Mouse (Mus musculus) MEL (cell line): ENCODE measurements at regions not wholly inside any gene's neighbourhood (a gene's known extent, or its start where the extent isn't known, plus 50 kb on each side); places are given as distances from the start of the nearest gene placed in this dataset.
A peak's percentile ranks its signal among the peaks of the same experiment; 100 is the strongest.

Experiments
- DNase-seq: peaks from one replicate; pipeline ENCODE4 v3.0.0; 2011; ENCODE audit warnings: low read depth, low spot score
- H3K27ac ChIP-seq: 2 replicates; pipeline ENCODE4 v1.5.1; 2012; ENCODE audit warnings: low read depth, mild to moderate bottlenecking, control low read depth, low read length, moderate library complexity; ENCODE audit not compliant: control insufficient read depth
- H3K27me3 ChIP-seq, 2 experiments: fragments of 150-350 bp in 1 of 2; sonication (generic) in 1 of 2; 2 replicates each; pipeline ENCODE4 v1.6.1; 2012; ENCODE audit warnings: low read length in 2 of 2, mild to moderate bottlenecking in 2 of 2, improper control_type of control experiment in 1 of 2, moderate library complexity in 1 of 2; ENCODE audit not compliant: insufficient read depth in 2 of 2, control insufficient read depth in 1 of 2
- H3K36me3 ChIP-seq, 2 experiments: 2 replicates each; pipeline ENCODE4 v1.6.1; 2012 to 2014; ENCODE audit warnings: low read length in 2 of 2, improper control_type of control experiment in 1 of 2, inconsistent platforms in 1 of 2, mild to moderate bottlenecking in 1 of 2; ENCODE audit not compliant: insufficient read depth in 2 of 2, control insufficient read depth in 1 of 2
- H3K4me1 ChIP-seq, 2 experiments: fragments of 150-350 bp in 1 of 2; sonication (generic) in 1 of 2; 2 replicates each; pipeline ENCODE4 v1.6.1; 2012; ENCODE audit warnings: low read length in 2 of 2, improper control_type of control experiment in 1 of 2, mild to moderate bottlenecking in 1 of 2; ENCODE audit not compliant: insufficient read depth in 2 of 2, control insufficient read depth in 1 of 2
- H3K4me3 ChIP-seq, 2 experiments: fragments of 150-350 bp in 1 of 2; sonication (generic) in 1 of 2; 2 replicates each; pipeline ENCODE4 v1.5.1; 2012; ENCODE audit warnings: low read depth in 2 of 2, low read length in 2 of 2, mild to moderate bottlenecking in 2 of 2, moderate library complexity in 2 of 2, control low read depth in 1 of 2, improper control_type of control experiment in 1 of 2; ENCODE audit not compliant: control insufficient read depth in 1 of 2, insufficient read depth in 1 of 2
- H3K79me2 ChIP-seq: 2 replicates; pipeline ENCODE4 v1.6.1; 2012; ENCODE audit warnings: mild to moderate bottlenecking, low read length, moderate library complexity; ENCODE audit not compliant: control insufficient read depth, poor library complexity, insufficient read depth
- H3K9ac ChIP-seq: 2 replicates; pipeline ENCODE4 v1.6.1; 2012; ENCODE audit warnings: low read depth, mild to moderate bottlenecking, control low read depth, low read length, moderate library complexity; ENCODE audit not compliant: control insufficient read depth, poor library complexity, severe bottlenecking
- H3K9me3 ChIP-seq: fragments of 150-350 bp; sonication (generic); replicated peaks from 2 replicates; pipeline ENCODE4 v1.6.1; 2012; ENCODE audit warnings: mild to moderate bottlenecking, low read length, improper control_type of control experiment, moderate library complexity; ENCODE audit not compliant: insufficient read depth
- ETS1 ChIP-seq: IDR thresholded peaks from 2 replicates; pipeline ENCODE4 v1.6.1; 2012; ENCODE audit warnings: low read depth, mild to moderate bottlenecking, inconsistent platforms, low read length, improper control_type of control experiment, moderate library complexity
- GABPA ChIP-seq: IDR thresholded peaks from 2 replicates; pipeline ENCODE4 v1.6.1; 2012; ENCODE audit warnings: low read depth, mild to moderate bottlenecking, inconsistent platforms, low read length, improper control_type of control experiment, moderate library complexity
- GATA1 ChIP-seq: IDR thresholded peaks from 2 replicates; pipeline ENCODE4 v1.6.1; 2011; ENCODE audit warnings: low read depth, low read length, improper control_type of control experiment
- MAFK ChIP-seq: IDR thresholded peaks from 2 replicates; pipeline ENCODE4 v1.6.1; 2011; ENCODE audit warnings: low read depth, mild to moderate bottlenecking, low read length, improper control_type of control experiment, borderline replicate concordance
- MYB ChIP-seq: IDR thresholded peaks from 2 replicates; pipeline ENCODE4 v1.6.1; 2011; ENCODE audit warnings: mild to moderate bottlenecking, low read depth, low read length, improper control_type of control experiment
- RCOR1 ChIP-seq: IDR thresholded peaks from 2 replicates; pipeline ENCODE4 v1.6.1; 2012; ENCODE audit warnings: low read depth, mild to moderate bottlenecking, inconsistent platforms, low read length, improper control_type of control experiment
- SIN3A ChIP-seq: IDR thresholded peaks from 2 replicates; pipeline ENCODE4 v1.6.1; 2012; ENCODE audit warnings: low read length, improper control_type of control experiment, inconsistent platforms
- TCF12 ChIP-seq: IDR thresholded peaks from 2 replicates; pipeline ENCODE4 v1.6.1; 2014; ENCODE audit warnings: low read depth, mild to moderate bottlenecking, inconsistent platforms, low read length, improper control_type of control experiment, moderate library complexity
- USF2 ChIP-seq, 2 experiments: IDR thresholded peaks; 2 replicates each; pipeline ENCODE4 v1.6.1; 2011 to 2012; ENCODE audit warnings: improper control_type of control experiment in 2 of 2, low read length in 2 of 2, borderline replicate concordance in 1 of 2, inconsistent platforms in 1 of 2, low read depth in 1 of 2, mild to moderate bottlenecking in 1 of 2; ENCODE audit not compliant: insufficient read depth in 1 of 2
- ZNF384 ChIP-seq: IDR thresholded peaks from 2 replicates; pipeline ENCODE4 v1.6.1; 2012; ENCODE audit warnings: low read depth, mild to moderate bottlenecking, inconsistent platforms, low read length, improper control_type of control experiment

DNA sequence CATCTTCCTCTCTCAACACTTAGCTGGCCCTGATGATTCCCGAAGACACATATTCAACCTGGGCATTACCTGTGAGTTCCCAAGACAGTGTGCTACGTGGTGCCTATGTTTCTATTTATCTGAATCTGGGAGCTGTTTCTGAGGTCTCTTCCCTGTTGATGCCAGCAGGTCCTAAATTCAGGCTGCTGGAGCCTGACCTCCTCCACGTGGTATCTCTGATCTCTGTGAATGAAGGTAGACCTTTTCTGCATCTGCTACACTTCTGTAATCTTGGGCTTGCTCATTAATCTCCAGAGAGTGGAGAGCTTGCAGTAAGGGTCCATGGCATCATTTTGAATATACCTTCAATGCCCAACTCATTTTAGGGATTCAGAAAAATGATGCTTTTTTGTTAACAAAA lies 215.8 kb downstream of the Pten start (continued):
- TF ChIP-seq USF2 (IDR thresholded peaks at IDR 0.05; ENCODE audit: borderline replicate concordance in 1 of 2, insufficient read depth in 1 of 2, low read depth in 1 of 2, low read length in 2 of 2) = no peak

- DNase-seq = no peak
- TF ChIP-seq RCOR1 (0 out of 2 replicates have a peak, but pooled peaks have one; percentile 7), ETS1 (peak; percentile 73), TCF12 (peak; percentile 40), GATA1 (peak; percentile 67), GABPA (no peak)
- no peak overlapping the region; the same call in 1 of the 2 replicates for H3K9ac ChIP-seq
Observed at GRCm38 (mm10) chr19:32974778-32975240, 217.5 kb downstream of the Pten start.

GRCm38 (mm10) chr19:32975303-32975702 lies 218.0 kb downstream of the Pten start:
- peak overlapping the region in 1 of 2 experiments; percentile 59; a peak in 2 of 4 replicates for H3K4me3 ChIP-seq
- peaks cover 0 to 55% of the 10 kb centered on the region in 2 experiments; a peak in 2 of 4 replicates for H3K36me3 ChIP-seq
- H3K4me1 ChIP-seq = peaks cover 40 to 51% of the 10 kb centered on the region in 2 experiments
- H3K79me2 ChIP-seq = no peaks in the 10 kb centered on the region
- DNase-seq = no peak
- peak overlapping the region; percentile 3; the same call in 1 of the 2 replicates for H3K9ac ChIP-seq
- H3K9me3 ChIP-seq = no peaks in the 10 kb centered on the region
- TF ChIP-seq ZNF384 (peak; percentile 72), RCOR1 (0 out of 2 replicates have a peak, but pooled peaks have one; percentile 1), MYB (no peak)
- no peak overlapping the region; the same call in 1 of the 2 replicates for H3K27ac ChIP-seq
- no peaks in the 10 kb centered on the region for H3K27me3 ChIP-seq

More at GRCm38 (mm10) chr19:32974778-32975240, 217.5 kb downstream of the Pten start:
- H3K27me3 ChIP-seq = no peaks in the 10 kb centered on the region
- peaks cover 40 to 53% of the 10 kb centered on the region in 2 experiments for H3K4me1 ChIP-seq
- H3K4me3 ChIP-seq = peak overlapping the region in 1 of 2 experiments; percentile 59; a peak in 2 of 4 replicates
- no peak overlapping the region; the same call in 1 of the 2 replicates for H3K27ac ChIP-seq
- no peaks in the 10 kb centered on the region for H3K79me2 ChIP-seq
- H3K9me3 ChIP-seq = no peaks in the 10 kb centered on the region
- peaks cover 0 to 55% of the 10 kb centered on the region in 2 experiments; a peak in 2 of 4 replicates for H3K36me3 ChIP-seq

DNA sequence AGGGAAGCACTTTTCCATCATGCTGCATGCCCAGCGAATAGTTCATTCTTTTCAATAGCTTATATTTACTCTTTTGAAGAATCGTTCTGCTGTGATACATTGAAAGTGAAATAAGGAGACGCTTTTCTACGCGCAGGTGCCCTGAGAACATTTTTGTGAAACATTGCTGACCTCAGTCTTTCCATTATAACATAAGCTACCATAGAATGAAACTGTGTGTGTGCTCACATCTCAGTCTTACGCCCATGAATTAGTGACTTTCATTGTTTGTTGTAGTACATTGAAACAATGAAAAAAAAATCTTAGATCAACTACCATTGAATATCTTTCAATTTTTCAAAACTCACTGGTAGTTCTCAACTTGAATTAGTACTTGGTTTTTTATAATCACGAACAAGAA lies 219.2 kb downstream of the Pten start:
- Histone ChIP-seq H3K4me1 (peaks cover 37 to 39% of the 10 kb centered on the region in 2 experiments), H3K4me3 (peak overlapping the region in 1 of 2 experiments; percentile 59; a peak in 1 of 4 replicates), H3K36me3 (peaks cover 0 to 46% of the 10 kb centered on the region in 2 experiments; a peak in 2 of 4 replicates), H3K27me3 (no peaks in the 10 kb centered on the region), H3K27ac (no peak overlapping the region), H3K9me3 (no peaks in the 10 kb centered on the region), H3K9ac (no peak overlapping the region), H3K79me2 (no peaks in the 10 kb centered on the region)
- TF ChIP-seq MAFK (no peak), SIN3A (peak; percentile 25; the same call in 1 of the 2 replicates)
- DNase-seq = no peak
